Mouse (Mus musculus): ENCODE measurements around the gene Gm20388. TPM values are rescaled to one million over a fixed set of nuclear protein-coding genes. Genes with fewer than 3 reads are reported as not detected.
A peak's percentile ranks its signal among the peaks of the same experiment; 100 is the strongest.

Gene Gm20388
- total RNA-seq, 2 experiments from 2014 or later = 11.4 to 18.1 TPM

DNA sequence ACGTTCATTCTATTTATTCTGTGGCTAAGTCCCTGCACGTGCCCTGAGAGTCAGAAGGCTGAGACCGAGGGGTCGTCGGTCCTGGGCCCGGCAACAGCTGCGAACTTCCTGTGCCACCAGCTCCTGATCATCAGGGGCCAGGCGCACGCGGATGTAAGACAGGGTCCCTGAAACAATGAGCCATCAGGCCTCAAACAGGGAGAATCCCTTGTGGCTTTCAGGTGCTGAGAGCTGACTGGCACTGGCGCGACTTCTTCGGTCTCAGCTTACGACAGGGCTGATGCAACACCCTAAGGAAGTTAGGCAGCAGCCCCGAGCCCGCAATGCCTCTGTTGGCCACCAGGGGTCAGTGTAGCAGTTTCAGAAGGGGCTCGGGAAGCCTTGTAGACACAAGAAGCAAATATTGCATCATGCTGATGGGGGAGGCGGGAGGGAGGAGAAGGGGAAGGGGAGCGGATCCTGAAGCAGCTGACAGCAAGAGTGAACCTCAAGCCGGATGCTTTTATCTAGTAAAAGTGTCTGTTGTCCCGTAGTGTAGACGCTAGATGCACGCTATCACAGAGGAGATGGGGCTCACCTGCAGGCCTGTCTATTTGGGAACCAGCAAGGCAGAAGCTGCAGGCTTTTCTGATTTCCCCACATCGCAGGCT is 1940.3 kb downstream of the Gm20388 start:
- ATAC-seq (replicated peaks; ENCODE audit: low FRiP score, low TSS enrichment, poor library complexity, severe bottlenecking) = peak; percentile 82

DNA sequence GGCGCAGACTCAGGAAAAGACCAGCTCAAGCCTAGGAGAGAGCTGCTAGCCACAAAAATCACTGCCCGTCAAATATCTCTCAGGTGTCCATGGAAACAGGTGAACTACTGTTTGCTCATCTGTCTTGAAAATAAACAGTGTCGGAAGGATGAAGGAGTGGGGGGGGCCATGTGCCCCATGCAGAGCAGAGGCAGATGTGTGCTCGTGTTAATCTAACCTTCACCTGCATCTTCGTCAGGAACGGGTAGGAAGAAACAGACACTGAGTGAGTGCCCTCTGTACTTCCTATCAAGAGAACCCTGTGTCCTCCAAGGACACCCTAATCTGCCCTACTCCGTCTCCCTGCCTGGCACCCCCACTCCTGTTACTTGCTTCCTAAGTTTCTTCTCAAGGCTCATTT is 1941.1 kb downstream of the Gm20388 start:
- no peak for ATAC-seq (replicated peaks; ENCODE audit: low FRiP score, low TSS enrichment, poor library complexity, severe bottlenecking)

DNA sequence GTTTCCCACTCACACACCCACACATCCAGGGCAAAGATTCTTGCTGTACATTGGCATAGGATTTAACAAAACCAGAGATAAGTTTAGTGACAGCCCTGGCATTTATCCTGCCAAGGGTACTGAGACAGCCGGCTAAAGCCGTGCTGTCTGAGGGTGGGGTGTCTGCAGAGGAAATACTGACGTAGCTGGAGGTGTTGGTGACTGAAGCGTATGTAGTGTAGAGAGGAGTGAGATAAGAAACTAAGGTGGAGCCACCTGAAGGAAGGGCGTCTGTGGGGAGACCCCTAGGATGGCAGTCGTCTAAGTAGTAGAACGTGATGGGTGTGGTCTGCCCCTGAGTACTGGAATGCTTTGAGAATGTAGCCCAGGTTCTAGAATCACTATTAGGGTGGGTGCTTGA is 1941.8 kb downstream of the Gm20388 start:
- ATAC-seq (replicated peaks; ENCODE audit: low FRiP score, low TSS enrichment, poor library complexity, severe bottlenecking) = no peak

DNA sequence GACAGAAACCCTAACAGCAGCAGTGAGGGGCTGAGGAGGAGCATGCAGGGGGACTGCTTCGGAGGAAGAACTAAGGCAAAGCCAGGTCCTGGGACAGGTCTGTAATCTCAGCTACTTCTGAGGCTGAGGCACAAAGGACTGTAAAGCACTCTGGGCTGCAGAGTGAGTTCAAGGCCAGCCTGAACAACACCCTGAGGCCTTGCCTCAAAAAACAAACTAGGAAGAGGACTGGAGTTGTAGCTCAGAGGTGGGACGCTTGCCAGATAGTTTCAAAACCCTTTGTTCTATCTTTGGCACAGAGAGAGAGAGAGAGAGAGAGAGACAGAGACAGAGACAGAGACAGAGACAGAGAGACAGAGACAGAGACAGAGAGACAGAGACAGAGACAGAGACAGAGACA is 1942.9 kb downstream of the Gm20388 start:
- no peak for ATAC-seq (replicated peaks; ENCODE audit: low FRiP score, low TSS enrichment, poor library complexity, severe bottlenecking)

DNA sequence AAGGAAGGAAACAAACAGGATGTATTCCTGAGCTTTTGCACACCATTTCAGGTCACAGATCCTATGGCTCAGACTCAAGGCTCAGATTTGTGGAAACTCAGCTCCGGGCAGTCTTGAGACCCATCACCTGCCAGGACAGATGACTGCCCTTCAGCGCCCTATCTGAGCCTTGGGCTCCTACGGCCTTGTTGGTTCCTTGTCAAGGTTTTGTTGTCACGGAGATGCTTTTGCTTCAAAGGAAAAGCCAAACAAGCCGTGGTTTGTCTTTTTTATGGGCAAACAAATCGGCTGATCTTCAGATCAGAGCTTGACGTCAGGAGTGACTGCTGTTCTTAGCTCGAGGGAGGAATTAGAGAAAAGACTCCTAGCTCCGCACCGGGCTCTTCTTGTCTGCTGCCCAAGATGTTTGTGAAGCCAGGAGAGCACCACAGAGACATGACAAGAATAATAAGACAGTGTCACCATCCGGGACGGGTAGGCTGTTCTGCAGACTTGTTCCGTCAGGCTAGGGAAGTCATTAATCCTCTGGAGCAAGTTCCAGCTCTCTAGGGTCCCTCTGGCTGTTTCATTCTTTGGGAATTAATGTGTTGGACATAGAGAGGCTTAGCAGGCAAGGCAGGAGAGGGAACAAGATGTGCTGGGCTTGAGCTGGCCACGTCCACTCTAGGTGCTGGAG is 1945.6 kb downstream of the Gm20388 start:
- ATAC-seq (replicated peaks; ENCODE audit: low FRiP score, low TSS enrichment, poor library complexity, severe bottlenecking) = no peak

DNA sequence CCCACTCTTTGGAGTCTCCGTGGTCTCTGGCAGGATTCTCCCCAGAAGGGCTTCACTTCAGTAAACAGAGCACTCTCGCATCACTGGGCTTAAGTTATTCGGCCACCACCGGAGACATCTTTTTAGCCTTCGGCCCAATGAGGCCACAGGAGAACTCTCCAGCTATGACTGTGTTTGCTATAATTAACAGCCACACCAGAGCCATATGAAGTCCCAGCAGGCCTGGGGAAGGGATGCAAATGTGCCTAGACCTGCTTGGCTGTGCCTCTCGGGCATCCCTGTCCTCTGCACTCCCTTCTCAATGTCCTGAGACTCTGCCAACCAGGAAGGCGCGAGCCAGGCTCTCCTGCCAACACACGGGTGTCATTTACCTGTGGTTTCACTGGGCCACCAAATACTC is 1946.7 kb downstream of the Gm20388 start:
- ATAC-seq (replicated peaks; ENCODE audit: low FRiP score, low TSS enrichment, poor library complexity, severe bottlenecking) = no peak

DNA sequence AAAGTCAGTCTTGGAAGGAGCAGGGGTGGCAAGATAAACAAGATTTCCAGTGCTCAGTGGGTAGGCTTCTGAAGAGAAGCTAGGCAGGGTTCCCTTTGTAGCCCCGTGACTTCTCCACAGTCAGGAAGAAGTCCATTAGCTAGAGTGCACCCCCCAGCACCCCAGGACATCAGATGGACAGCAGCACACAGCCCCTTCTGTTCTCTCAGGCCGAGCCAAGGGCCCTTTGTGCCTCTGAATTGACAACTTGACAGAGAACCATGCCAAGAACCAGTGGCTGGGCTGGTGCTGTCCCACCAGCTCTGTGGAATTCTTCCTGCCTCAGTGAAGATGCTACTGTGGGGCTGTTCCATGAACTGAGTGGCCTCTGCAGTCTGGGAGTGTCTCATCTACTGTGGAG is 1947.1 kb downstream of the Gm20388 start:
- no peak for ATAC-seq (replicated peaks; ENCODE audit: low FRiP score, low TSS enrichment, poor library complexity, severe bottlenecking)

DNA sequence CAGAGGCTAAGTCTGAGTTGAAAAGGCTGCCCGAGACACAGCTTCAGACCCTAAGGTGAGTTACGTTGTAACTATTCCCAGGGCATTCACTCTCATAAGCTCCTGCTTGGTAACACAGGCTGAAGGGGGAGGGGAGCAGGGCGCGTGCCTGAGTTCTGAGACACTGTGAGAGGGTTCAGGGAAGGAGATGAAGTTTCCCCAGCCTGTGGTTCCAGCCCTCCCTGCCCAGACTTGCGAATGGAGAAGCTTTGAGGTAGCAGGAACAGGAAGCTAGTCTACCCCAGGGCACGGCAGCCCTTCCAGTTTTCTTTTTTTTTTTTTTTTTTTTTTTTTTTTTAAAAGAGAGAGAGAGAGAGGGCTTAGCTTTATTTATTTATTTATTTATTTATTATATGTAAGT is 1950.6 kb downstream of the Gm20388 start:
- no peak for ATAC-seq (replicated peaks; ENCODE audit: low FRiP score, low TSS enrichment, poor library complexity, severe bottlenecking)

DNA sequence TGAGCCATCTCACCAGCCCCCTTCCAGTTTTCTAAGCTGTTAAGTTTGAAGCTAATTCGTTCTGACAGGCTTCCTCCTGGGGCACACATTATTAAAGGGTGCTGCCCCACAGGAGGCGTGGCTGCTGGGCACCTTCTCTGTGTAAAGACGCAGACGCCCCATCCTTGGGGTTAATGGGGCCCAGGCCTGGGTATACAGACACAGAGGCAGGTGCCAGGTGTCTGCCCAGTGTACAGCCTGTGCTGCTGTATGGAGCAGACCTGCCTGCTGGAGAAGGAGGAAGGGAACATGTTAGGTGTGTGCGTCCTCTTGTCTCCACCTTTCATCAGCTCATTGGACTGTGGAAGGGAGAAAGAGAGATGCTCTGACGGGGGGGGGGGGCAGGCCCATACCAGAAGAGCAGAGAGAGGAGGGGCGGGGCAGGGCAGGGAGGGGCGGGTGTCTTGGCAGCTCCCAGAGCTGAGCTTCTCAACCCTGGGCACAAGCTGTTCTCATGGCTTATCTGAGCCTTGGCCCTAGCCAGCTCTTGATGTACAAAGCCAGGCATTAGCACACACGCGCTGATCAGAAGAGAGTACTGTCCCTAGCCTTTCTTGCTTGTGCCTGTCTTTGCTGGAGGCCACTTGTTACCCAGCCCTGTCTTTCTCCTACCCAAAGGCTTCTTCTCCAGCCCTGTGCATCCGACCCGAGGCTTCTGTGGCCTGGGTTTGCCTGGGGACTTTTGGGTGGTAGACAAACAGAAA is 1951.3 kb downstream of the Gm20388 start:
- ATAC-seq (replicated peaks; ENCODE audit: low FRiP score, low TSS enrichment, poor library complexity, severe bottlenecking) = peak; percentile 72

DNA sequence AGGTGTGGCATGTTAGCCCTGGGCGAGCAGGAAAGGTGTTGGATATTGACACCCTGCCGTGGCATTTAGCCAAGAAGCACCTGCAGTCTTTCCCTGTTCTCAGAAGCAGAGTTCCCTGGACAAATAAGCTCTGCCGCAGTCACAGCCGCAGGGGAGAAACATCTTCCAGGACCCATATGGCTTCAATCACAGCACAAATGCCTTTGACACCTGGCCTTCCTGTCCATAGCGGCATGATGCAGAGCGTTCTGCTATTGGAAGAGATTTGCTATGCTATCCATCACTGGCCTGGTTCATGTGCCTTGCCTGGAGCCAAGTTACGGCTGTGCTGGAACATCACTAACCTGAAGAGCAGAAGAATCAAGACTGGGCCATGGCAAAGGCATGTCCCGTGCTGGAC is 1954.7 kb downstream of the Gm20388 start:
- ATAC-seq (replicated peaks; ENCODE audit: low FRiP score, low TSS enrichment, poor library complexity, severe bottlenecking) = no peak

DNA sequence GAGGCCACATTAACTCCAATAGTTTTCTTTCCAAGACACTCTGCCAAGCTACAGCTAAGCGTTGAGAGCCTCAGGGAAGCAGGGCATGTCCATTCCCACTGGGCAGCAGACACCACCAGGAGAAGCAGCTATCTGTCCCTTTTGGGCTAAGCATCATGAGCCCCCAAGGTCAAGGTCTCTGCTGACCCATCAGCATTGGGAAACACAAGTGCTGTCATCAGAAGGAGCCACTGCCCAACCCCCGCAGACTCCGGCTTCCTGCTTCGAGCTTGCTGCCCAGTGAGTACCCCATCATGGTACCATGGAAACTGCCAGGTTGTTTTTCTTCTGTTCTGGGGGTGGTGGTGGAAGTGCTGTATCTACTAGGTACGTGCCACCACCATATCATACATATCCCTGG is 1957.6 kb downstream of the Gm20388 start:
- ATAC-seq (replicated peaks; ENCODE audit: low FRiP score, low TSS enrichment, poor library complexity, severe bottlenecking) = no peak

DNA sequence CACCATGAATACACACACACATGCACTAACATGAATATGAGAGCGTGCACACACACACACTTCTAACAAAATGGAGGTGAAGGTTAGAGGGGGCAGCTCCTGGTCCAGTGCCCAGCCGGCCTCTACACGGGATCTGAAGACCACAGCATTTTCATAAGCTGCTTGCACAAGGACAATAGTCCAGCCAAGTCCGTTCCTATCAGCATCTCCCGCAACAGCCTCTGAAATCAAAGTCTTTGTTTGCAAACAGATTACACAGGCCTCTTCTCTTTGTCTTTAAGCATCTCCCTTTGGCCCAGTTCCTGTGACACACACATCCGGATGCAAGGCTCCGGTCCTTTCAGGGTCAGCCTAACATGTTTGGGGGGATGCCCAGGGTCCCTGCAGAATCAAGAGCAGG is 1958.3 kb downstream of the Gm20388 start:
- no peak for ATAC-seq (replicated peaks; ENCODE audit: low FRiP score, low TSS enrichment, poor library complexity, severe bottlenecking)

DNA sequence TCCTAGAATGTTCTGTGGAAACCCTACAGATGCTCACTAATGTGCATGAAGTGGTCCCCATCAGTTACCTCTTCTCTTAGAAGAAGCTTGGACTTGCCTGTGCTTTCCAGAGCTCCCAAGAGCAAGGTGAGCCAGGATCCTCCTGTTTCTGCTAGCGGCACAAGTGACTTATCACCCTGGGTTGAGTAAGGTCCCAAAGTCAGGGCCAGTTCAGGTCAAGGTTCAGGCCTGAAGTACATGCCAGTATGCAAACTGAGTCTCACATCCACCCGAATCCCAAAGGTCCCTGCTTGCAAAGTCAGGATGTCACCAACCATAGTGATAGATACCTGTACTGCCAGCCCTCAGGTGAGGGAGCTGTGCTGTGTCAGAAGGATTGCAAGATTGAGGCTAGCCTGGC is 1959.5 kb downstream of the Gm20388 start:
- no peak for ATAC-seq (replicated peaks; ENCODE audit: low FRiP score, low TSS enrichment, poor library complexity, severe bottlenecking)

DNA sequence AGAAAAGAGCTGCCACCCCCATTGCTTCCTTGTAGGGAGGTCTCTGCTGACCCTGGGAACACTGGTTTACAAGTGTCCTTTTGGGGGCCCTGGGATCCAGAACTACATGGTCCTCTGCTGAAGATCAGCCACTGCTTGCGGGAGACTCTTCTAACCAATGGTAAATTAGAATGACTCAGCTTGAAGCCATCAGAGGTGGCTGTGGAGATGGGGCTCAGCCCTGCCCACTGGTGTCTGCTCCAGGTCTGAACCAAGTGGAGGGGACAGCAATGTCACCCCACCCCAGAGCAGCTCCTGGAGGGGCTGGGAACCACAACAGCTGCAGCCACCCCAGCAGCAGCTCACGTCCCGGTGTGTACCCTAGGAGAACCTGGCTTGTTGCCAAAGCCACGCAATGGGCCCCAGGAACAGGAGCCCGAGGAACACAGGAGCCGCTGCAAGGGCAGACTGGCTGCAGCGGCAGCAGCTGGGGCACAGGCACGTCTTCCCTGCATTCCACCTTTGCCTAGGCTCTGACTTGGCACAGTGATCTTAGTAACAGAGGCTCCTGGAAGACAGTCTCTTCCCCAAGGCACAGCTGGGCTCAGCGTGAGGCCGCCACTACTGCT is 1961.3 kb downstream of the Gm20388 start:
- no peak for ATAC-seq (replicated peaks; ENCODE audit: low FRiP score, low TSS enrichment, poor library complexity, severe bottlenecking)

DNA sequence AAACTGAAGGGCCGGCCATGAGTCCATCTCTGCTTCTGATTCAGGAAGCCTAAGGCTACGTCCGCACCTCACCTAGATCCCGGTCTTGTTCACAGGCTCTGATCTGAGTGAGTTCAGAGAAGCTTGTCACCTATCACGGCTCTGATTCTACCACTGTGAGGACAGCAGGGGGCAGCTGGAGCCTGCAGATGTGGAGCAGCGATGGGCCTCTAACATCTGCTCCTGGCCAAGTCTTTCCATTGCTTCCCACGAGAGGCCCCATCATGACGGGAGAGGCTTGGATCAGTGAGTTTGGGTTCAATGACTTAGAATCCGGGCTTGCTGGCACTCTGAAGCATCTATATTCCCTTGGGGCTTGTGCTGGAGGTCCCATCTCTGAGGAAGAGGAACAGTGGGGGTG is 1963.4 kb downstream of the Gm20388 start:
- ATAC-seq (replicated peaks; ENCODE audit: low FRiP score, low TSS enrichment, poor library complexity, severe bottlenecking) = peak; percentile 50

DNA sequence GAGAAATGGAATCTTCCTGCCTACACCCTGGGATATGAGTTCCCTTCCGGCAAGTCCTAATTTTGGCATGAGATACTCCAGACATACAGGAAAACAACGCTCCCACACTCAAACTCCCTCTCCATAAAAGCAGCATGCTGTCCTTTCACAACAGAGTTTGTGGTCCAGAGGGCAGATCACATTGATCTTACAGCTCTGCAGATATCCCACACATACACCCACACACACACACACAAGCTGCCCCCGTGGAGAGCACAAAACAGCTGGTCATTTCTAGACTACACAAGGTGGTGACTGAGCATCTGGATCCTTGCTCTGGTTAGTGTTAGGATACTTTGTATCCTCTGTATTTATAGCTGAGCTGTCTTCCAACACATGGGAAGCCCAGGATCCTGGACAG is 1964.4 kb downstream of the Gm20388 start:
- no peak for ATAC-seq (replicated peaks; ENCODE audit: low FRiP score, low TSS enrichment, poor library complexity, severe bottlenecking)

DNA sequence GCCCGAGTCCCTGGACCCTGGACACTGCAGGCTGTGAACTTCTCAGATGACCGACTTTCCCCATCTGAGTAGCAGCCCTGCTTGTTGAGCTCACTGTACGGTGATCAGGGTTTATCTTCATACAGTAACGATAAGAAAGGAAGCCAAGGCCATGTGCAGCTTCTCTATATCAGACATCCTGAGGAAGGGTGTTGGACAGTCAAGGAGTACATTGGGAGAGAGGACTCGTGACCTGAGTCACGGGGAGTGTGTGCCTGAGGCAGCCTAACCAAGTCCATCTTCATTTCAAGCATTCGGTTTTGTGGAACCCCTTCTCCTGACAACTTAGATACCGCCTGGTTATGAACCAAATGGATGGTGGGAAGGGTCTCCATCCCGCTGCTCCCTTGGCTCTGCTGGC is 1964.9 kb downstream of the Gm20388 start:
- no peak for ATAC-seq (replicated peaks; ENCODE audit: low FRiP score, low TSS enrichment, poor library complexity, severe bottlenecking)

DNA sequence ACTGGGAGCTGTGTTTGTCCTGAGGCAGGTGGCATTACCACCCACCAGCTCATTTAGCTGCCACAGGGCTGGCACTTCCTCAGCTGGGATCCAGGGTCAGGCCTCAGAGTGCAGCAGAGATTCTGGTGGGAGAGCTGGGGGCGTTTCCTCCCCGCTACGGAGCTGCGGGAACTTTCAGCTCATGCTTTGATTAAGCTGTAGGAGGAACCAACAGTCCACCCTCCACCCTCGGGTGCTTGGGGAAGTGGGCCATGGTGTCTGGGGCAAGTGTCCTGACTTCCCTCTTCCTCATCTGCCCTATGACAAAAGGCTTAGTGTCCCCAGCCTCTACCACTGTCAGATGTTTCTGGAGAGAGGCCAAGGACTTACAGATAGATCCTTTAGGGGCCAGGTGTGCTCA is 1966.6 kb downstream of the Gm20388 start:
- ATAC-seq (replicated peaks; ENCODE audit: low FRiP score, low TSS enrichment, poor library complexity, severe bottlenecking) = no peak

DNA sequence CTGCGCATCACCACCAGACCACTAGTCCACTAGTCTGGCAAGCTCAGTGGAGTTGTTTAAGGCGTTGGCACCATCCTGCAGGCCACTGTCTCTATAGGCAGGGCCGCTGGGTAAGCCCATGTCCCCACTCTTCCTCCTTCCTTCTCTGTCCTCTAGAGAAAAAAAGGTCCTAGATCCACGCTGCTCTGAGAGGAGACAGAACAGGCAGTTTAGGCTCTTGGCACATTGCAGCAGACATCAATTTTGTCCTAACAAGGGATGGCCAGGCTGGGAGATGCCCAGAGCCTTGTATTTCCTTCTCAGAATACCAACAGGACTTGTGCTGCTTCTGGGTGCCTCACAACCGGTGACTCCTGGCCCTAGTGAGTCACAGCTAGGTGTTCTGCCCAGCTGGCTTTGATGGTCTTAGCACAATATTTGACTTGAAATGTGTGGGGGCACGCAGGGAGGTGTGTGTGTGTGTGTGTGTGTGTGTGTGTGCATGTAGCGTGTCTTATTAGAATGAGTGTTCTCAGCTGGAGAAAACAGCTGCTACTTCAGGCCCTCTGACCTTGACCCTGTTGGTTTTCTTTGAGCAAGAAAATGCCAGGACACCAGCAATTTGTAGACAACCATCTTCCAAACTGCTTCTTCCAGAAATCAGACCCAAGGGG is 1967.3 kb downstream of the Gm20388 start:
- ATAC-seq (replicated peaks; ENCODE audit: low FRiP score, low TSS enrichment, poor library complexity, severe bottlenecking) = no peak

DNA sequence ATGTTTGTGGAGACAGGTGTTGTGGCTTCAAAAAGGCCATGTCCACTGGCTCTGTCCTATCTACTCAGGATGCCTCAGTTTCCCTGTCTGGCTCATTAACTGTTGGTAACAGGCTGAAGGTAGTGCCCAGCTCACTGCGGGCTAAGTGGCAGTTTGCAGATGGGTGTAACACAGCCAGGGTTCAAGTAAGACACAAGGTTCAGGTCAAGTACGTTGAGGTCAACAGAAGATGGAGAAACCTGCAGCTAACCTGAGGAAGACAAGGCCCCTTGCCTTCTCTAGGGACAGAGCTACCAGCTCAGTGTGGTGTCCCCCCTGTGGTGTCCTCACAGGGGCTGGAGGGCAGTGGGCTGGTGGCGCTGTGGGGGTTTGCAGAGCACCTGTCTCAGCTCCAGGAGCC is 1969.1 kb downstream of the Gm20388 start:
- no peak for ATAC-seq (replicated peaks; ENCODE audit: low FRiP score, low TSS enrichment, poor library complexity, severe bottlenecking)

Measured in megakaryocyte-erythroid progenitor cell, adult 5-6 weeks (primary cell).